Mouse (Mus musculus): ENCODE results near the gene Efnb1. TPM values are rescaled to one million over a fixed set of nuclear protein-coding genes. Genes with fewer than 3 reads are reported as not detected.
"Not testable (repeated sequence)": the region's sequence is repeated elsewhere in the genome, so short reads cannot be mapped to it uniquely, and the experiment has no call there.

The Efnb1 gene
- total RNA-seq (2021), result 10 to 100 TPM; 13.1 to 15.2 TPM

GRCm38 (mm10) chrX:99135523-99136258, at the start of gene Efnb1:
TSS of gene Efnb1 (plus strand) at chrX:99136130.
- peak; percentile 80 to 83 for DNase-seq

GRCm38 (mm10) chrX:99092704-99093103, 43.2 kb upstream of the Efnb1 start:
- DNase-seq, result no peak

GRCm38 (mm10) chrX:99111088-99111724, 24.7 kb upstream of the Efnb1 start:
- DNase-seq, result not testable (repeated sequence)

GRCm38 (mm10) chrX:99119510-99119909, 16.4 kb upstream of the Efnb1 start:
- no peak for DNase-seq

GRCm38 (mm10) chrX:99130059-99130458, 5.9 kb upstream of the Efnb1 start:
- DNase-seq, result peak in 1 of 2 experiments; percentile 62

- no peak for DNase-seq
Observed at GRCm38 (mm10) chrX:99132573-99132972, 3.4 kb upstream of the Efnb1 start.

GRCm38 (mm10) chrX:99134891-99135290, 1.0 kb upstream of the Efnb1 start:
- DNase-seq, result peak; percentile 77 to 78

GRCm38 (mm10) chrX:99136431-99136966, 569 bp downstream of the Efnb1 start:
- peak in 1 of 2 experiments; percentile 36 for DNase-seq

- DNase-seq, result no peak
Observed at GRCm38 (mm10) chrX:99137143-99137870, 1.4 kb downstream of the Efnb1 start.

- DNase-seq, result no peak
Observed at GRCm38 (mm10) chrX:99137928-99138740, 2.2 kb downstream of the Efnb1 start.

- peak in 1 of 2 experiments; percentile 30 for DNase-seq
Observed at GRCm38 (mm10) chrX:99141079-99141478, 5.1 kb downstream of the Efnb1 start.

- no peak for DNase-seq
Observed at GRCm38 (mm10) chrX:99141900-99142299, 6.0 kb downstream of the Efnb1 start.

GRCm38 (mm10) chrX:99145561-99145960, 9.6 kb downstream of the Efnb1 start:
- no peak for DNase-seq

GRCm38 (mm10) chrX:99148061-99148905, 12.4 kb downstream of the Efnb1 start:
- DNase-seq, result no peak

GRCm38 (mm10) chrX:99149047-99149446, 13.1 kb downstream of the Efnb1 start:
- no peak for DNase-seq

GRCm38 (mm10) chrX:99149900-99150299, 14.0 kb downstream of the Efnb1 start:
- no peak for DNase-seq

GRCm38 (mm10) chrX:99150712-99151111, 14.8 kb downstream of the Efnb1 start:
- no peak for DNase-seq

GRCm38 (mm10) chrX:99151434-99151833, 15.5 kb downstream of the Efnb1 start:
- no peak for DNase-seq

GRCm38 (mm10) chrX:99152141-99152540, 16.2 kb downstream of the Efnb1 start:
- no peak for DNase-seq

GRCm38 (mm10) chrX:99152566-99153265, 16.8 kb downstream of the Efnb1 start:
- DNase-seq, result no peak
